Mouse (Mus musculus) testis, adult 2 months (tissue): Measurements from ENCODE around the gene Col6a6. TPM values are rescaled to one million over a fixed set of nuclear protein-coding genes. Genes with fewer than 3 reads are reported as not detected.
"Not testable (repeated sequence)": the region's sequence is repeated elsewhere in the genome, so short reads cannot be mapped to it uniquely, and the experiment has no call there.

Experiments
- H3K27ac ChIP-seq: fragments of 200-500 bp; 2 replicates; pipeline ENCODE4 v1.5.1; 2012; ENCODE audit warnings: low read depth, low read length; ENCODE audit not compliant: control insufficient read depth, insufficient read depth
- H3K27me3 ChIP-seq: fragments of 200-500 bp; 2 replicates; pipeline ENCODE4 v1.6.1; 2012; ENCODE audit warnings: mild to moderate bottlenecking, low read length, moderate library complexity; ENCODE audit not compliant: control insufficient read depth, insufficient read depth
- H3K36me3 ChIP-seq: fragments of 200-500 bp; 2 replicates; pipeline ENCODE4 v1.6.1; 2012; ENCODE audit warnings: mild to moderate bottlenecking, low read length; ENCODE audit not compliant: control insufficient read depth, insufficient read depth
- H3K4me1 ChIP-seq: fragments of 200-500 bp; 2 replicates; pipeline ENCODE4 v1.6.1; 2012; ENCODE audit warnings: low read length; ENCODE audit not compliant: control insufficient read depth, insufficient read depth
- H3K4me3 ChIP-seq: fragments of 200-500 bp; 2 replicates; pipeline ENCODE4 v1.5.1; 2012; ENCODE audit warnings: low read depth, mild to moderate bottlenecking, low read length, moderate library complexity, mixed read lengths; ENCODE audit not compliant: control insufficient read depth
- CTCF ChIP-seq: fragments of 200-500 bp; IDR thresholded peaks from 2 replicates; pipeline ENCODE4 v1.5.1; 2012; ENCODE audit warnings: low read depth, mild to moderate bottlenecking, inconsistent platforms, low read length, moderate library complexity; ENCODE audit not compliant: control insufficient read depth, insufficient read depth, insufficient replicate concordance
- POLR2A ChIP-seq: fragments of 200-500 bp; IDR thresholded peaks from 2 replicates; pipeline ENCODE4 v1.6.1; 2012; ENCODE audit warnings: low read depth, mild to moderate bottlenecking, inconsistent platforms, low read length, moderate library complexity; ENCODE audit not compliant: control insufficient read depth
- polyA plus RNA-seq: library from polyadenylated mRNA; depleted of rRNA; stranded (reverse); fragments of >200 nt; gene quantifications from 2 replicates; pipeline ENCODE4 v1.2.3, GENCODE M21; 2012

Col6a6 gene
- polyA plus RNA-seq, 1 experiment: 0.30 TPM

GRCm38 (mm10) chr9:105848396-105848795 is 20.4 kb upstream of the Col6a6 start:
- no peak overlapping the region for H3K27ac ChIP-seq
- TF ChIP-seq POLR2A: no peak
- TF ChIP-seq CTCF: no peak

GRCm38 (mm10) chr9:105847261-105847660 is 19.3 kb upstream of the Col6a6 start:
- Histone ChIP-seq H3K4me3 (no peak overlapping the region), H3K27me3 (no peaks in the 10 kb centered on the region), H3K4me1 (no peaks in the 10 kb centered on the region), H3K36me3 (no peaks in the 10 kb centered on the region), H3K27ac (no peak overlapping the region)
- TF ChIP-seq POLR2A (no peak), CTCF (no peak)

More at GRCm38 (mm10) chr9:105848396-105848795, 20.4 kb upstream of the Col6a6 start:
- Histone ChIP-seq H3K4me3 (no peak overlapping the region), H3K4me1 (no peaks in the 10 kb centered on the region), H3K36me3 (no peaks in the 10 kb centered on the region), H3K27me3 (no peaks in the 10 kb centered on the region)

- H3K36me3 ChIP-seq, H3K27me3 ChIP-seq, H3K27ac ChIP-seq, H3K4me1 ChIP-seq, H3K4me3 ChIP-seq: not testable (repeated sequence)
Observed at GRCm38 (mm10) chr9:105841386-105841785, 13.4 kb upstream of the Col6a6 start.

- H3K4me1 ChIP-seq: no peaks in the 10 kb centered on the region
- H3K27ac ChIP-seq: no peak overlapping the region
- H3K27me3 ChIP-seq: no peaks in the 10 kb centered on the region
- TF ChIP-seq POLR2A (no peak), CTCF (no peak)
- no peak overlapping the region for H3K4me3 ChIP-seq
- H3K36me3 ChIP-seq: no peaks in the 10 kb centered on the region
Observed at GRCm38 (mm10) chr9:105839147-105839515, 11.2 kb upstream of the Col6a6 start.

- H3K4me1 ChIP-seq: peaks cover 3% of the 10 kb centered on the region
- no peaks in the 10 kb centered on the region for H3K36me3 ChIP-seq
- no peak overlapping the region for H3K4me3 ChIP-seq
- TF ChIP-seq CTCF (no peak), POLR2A (no peak)
- H3K27ac ChIP-seq: no peak overlapping the region
- H3K27me3 ChIP-seq: no peaks in the 10 kb centered on the region
Observed at GRCm38 (mm10) chr9:105838396-105839146, 10.6 kb upstream of the Col6a6 start.

- Histone ChIP-seq H3K4me1 (peaks cover 10% of the 10 kb centered on the region), H3K27ac (no peak overlapping the region), H3K27me3 (no peaks in the 10 kb centered on the region), H3K36me3 (no peaks in the 10 kb centered on the region), H3K4me3 (no peak overlapping the region)
- TF ChIP-seq CTCF (no peak), POLR2A (no peak)
Observed at GRCm38 (mm10) chr9:105835587-105835986, 7.6 kb upstream of the Col6a6 start.

- Histone ChIP-seq H3K27ac (no peak overlapping the region), H3K4me3 (no peak overlapping the region), H3K4me1 (peaks cover 10% of the 10 kb centered on the region), H3K27me3 (no peaks in the 10 kb centered on the region), H3K36me3 (no peaks in the 10 kb centered on the region)
- TF ChIP-seq CTCF (no peak), POLR2A (no peak)
Observed at GRCm38 (mm10) chr9:105834799-105835198, 6.8 kb upstream of the Col6a6 start.

- Histone ChIP-seq H3K4me3 (no peak overlapping the region), H3K36me3 (no peaks in the 10 kb centered on the region), H3K27me3 (no peaks in the 10 kb centered on the region), H3K27ac (no peak overlapping the region), H3K4me1 (peaks cover 10% of the 10 kb centered on the region)
- no peak for TF ChIP-seq POLR2A
- TF ChIP-seq CTCF: no peak
Observed at GRCm38 (mm10) chr9:105831291-105831690, 3.3 kb upstream of the Col6a6 start.
